Mouse (Mus musculus) liver, postnatal 0 days (tissue): ENCODE measurements around the gene Slc30a10.

Source experiments
- CTCF ChIP-seq: sonication (generic); IDR thresholded peaks from 2 replicates; pipeline ENCODE4 v1.5.1; 2016; ENCODE audit warnings: antibody characterized with exemption, low read depth
- EP300 ChIP-seq: IDR thresholded peaks from 2 replicates; pipeline ENCODE4 v1.6.1; 2016; ENCODE audit warnings: antibody characterized with exemption, low read depth, mild to moderate bottlenecking

DNA sequence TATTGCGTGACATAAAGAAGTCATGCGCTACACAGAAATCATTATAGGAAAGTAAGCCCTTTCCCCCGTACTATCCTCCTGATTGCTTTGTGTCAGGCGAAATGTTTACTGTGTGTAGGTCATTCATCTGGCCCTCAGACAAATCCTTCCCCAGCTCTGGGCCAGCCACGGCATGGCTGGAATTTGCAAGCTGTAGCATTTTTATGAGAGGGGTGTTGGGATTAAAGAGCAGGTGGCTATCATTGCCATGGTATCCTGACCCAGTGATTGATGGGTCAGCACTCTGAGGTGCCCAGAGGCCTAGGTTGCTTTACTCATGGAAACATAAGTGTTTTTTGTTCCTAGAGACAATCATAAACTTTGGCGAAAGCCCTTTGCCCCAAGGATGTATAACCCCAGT, 35.2 kb downstream of the Slc30a10 start:
- no peak for TF ChIP-seq CTCF
- TF ChIP-seq EP300 = no peak
